Mouse (Mus musculus) left cerebral cortex, adult 11 months (tissue): ENCODE results near the gene Sdsl.

ENCODE experiments used
- DNase-seq: peaks from one replicate; pipeline ENCODE4 v3.0.0; 2022; ENCODE audit warnings: low spot score

Sdsl gene

DNA sequence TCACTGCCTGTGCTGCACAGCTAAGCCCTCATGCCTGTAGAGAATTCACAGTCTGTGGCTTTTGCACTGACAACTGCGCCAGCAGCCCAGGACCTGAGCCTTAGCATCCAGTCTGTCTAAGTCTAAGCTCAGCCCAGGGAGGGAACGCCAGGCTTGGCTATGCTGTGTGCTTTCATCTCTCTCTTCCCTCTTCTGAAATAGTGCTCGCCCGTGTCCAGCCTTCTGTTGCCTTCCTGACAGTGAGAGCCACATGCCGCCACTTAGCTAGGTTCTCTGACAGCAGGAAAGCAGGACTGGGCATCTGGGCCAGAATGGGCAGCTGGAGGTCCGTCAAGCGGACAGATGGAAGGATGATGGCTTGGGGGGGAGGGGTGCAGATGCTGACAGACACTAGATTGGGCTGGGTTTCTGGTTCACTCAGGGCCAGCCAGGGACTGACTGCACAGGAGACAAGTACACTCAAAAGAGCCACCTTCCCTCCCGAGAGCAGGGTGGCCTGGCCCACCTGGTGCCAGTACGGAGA is 21.3 kb upstream of the Sdsl start:
- DNase-seq = no peak

DNA sequence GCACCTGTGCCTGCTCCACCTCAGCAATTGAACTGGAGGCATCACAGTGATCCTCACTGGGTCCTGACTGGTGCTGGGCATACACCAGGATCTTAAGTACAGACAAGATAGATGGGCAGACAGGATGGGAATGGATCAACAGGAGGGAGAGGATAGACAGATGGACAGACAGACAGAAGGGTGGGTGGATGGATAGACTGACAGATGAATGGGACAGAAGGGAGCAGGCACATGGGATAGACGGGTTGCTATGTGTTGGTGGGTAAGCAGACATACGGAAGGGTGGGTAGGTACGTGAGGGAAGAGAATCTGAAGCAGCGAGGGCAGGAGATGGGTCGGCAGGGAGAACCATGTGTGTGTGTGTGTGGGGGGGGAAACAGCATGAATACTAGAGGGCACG is 20.8 kb upstream of the Sdsl start:
- no peak for DNase-seq

DNA sequence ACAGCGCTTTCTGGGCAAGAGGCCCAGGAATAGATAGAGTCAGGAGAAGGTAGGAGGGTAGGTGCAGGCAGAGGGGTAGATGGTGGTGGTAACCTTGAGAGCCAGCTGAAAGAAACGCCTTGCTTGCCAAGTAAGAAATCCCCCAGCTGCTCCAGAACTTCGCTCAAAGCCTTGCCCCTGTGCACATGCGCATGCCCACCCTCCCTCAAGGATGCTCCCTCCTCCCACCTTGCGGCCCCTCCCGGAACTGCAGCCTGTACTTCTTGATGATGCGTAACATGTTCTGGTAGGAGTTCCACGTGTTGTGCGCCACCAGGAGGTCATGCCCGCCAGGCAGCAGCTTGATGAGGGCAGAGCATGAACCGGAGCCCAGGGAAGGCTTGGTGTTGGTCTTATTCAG is 19.8 kb upstream of the Sdsl start:
- DNase-seq = no peak

DNA sequence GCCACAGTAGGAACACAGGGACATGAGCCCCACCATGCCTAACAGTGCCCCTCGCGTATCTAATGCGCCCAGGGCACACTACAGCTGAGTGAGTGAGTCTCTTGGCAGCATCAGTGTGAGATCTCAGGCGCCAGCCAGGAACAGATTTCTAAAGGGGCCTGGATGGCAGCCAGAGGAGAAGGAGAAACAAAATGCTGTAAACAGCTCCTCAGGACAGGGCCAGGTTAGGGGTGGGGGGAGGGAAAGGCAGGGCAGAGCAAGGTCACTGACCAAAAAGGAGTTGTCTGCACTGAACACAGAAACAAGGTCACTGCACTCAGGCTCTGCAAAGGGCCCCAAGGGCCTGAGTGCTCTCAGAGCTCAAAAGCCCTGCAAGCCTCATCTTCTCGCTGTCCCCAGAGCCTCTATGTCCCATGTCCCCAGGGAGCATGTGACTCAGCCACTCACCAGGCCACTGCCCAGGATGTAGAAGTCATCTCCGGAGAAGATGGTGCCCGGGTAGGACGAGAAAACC is 18.1 kb upstream of the Sdsl start:
- no peak for DNase-seq

DNA sequence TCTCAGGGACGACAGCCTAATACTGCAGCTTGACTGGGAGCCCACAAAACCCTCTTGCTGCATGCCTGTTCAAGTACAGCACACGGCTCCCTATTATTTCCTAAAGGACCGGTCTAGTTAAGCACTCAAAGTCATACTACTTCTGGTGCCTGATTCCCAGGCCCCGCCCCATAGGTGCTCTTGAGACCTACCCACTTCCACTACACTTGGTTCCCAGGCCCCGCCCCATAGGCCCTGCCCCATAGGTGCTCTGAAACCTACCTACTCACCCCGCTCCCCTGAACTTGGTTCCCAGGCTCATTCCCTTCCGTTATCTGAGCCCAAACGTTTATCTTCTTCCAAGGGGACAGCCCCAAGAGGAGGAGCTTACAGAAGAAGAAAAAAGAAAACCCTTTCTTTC is 15.2 kb upstream of the Sdsl start:
- DNase-seq = no peak

DNA sequence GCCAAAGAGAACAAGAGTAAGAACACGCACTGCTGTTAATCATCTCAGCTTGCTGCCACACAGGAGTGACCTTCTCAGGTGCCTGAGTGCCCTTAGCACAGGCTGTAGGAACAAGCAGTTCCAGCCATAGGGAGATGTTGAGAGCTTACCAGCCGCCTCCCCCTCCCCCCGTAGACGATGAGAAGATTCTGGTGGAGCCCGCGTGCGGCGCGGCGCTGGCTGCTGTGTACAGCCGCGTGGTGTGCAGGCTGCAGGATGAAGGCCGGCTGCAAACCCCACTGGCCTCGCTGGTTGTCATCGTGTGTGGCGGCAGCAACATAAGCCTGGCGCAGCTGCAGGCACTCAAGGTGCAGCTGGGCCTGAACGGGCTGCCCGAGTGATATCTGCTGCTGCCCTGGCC is 10.8 kb upstream of the Sdsl start:
- DNase-seq = no peak

DNA sequence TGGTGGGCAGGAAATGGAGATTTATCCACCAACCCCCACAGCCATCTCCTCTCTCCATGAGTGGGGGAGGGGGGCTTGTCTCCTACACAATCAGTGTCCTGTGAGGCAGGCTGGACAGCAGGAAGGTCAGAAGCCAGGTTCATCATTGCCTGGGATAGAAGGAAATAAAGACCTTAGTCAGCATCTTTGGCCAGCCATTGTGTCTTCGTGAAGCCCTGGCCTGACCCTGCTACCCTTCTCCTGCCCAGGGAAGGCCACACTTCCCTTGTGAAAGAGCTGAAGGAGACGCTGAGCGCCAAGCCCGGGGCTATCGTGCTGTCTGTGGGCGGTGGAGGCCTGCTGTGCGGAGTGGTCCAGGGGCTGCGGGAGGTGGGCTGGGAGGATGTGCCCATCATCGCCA is 8.6 kb upstream of the Sdsl start:
- no peak for DNase-seq

DNA sequence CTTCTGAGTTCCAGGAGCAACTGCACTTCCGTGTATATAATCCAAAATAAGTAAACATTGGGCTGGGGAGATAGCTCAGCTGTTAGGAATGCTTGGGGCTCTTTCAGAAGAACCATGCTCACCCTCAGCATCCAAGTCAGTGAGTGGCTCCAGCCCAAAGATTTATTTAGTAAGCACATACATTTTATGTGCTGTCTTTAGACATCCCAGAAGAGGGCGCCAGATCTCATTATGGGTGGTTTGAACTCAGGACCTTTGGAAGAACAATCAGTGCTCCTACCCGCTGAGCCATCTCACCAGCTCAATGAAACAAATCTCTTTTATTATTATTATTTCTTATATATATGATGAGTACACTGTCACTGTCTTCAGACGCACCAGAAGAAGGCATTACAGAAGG is 6.9 kb upstream of the Sdsl start:
- DNase-seq = no peak

DNA sequence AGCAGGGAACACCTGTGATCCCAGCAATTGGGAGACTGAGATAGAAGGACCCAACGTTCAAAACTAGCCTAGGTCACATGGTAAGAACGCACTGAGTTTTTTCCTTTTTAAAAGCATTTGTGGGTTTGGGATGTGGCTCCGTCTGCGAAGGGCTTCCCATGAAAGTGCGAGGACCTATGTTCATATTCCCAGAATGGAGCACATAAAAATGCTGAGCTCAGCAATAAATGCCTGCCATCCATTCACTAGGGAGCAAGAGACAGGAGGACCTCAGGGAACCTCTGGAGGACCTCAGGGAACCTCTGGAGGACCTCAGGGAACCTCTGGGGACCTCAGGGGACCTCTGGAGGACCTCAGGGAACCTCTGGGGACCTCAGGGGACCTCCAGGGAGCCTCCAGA is 5.4 kb upstream of the Sdsl start:
- no peak for DNase-seq

DNA sequence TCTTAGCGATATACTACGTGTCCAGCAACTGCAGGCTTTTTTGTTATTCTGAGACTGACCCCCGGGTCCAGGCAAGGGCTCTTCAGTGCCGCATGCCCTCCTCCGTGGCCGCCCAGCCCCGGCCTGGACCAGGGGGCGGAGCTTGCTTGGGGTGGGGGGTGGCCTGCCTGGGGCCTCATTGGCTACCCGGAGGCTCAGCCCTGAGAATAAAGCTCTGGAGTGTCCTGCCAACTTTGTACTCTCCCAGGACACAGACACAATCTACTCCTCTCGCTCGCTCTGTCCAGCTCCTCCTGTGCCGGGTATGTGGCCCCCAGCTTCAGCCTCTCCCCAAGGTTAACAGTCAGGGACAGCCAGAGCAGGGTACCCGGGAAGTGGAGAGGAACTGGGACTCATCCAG is 3.7 kb upstream of the Sdsl start, which contains the start of gene Sds:
TSS of gene Sds (plus strand) at position 231 of the 400 bp plus-strand sequence.
- DNase-seq = no peak

DNA sequence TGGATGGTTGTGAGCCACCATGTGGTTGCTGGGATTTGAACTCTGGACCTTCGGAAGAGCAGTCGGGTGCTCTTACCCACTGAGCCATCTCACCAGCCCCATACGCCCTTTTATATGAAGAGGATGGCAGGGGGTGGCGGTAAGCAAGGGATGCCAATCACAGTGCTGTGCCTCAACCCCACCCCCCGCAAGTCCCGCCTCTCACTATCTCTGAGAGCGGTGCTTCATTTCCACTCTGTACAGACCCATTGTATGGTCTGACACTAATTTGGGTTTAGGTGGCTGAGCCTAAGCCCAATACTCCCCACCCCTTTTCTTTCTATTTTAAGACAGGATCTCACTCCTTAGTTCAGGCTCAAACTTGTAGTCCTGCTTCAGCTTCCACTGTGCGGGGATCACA is 3.3 kb upstream of the Sdsl start:
- no peak for DNase-seq

DNA sequence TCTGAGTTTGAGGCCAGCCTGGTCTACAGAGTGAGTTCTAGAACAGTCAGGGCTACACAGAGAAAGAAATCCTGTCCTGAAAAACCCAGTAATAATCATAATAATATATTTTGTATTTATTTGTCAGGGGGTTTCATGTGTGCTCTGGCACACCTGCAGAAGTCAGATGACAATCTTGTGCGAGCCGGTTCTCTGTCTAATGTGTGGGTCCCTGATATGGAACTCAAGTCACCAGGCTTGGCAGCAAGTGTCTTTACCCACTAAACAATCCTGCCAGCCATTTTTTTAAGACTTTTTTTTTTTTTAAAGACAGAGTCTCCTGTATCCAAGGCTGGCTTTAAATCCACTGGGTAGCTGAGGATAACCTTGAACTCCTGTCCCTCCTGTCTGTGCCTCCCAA is 751 bp upstream of the Sdsl start:
- DNase-seq = no peak

DNA sequence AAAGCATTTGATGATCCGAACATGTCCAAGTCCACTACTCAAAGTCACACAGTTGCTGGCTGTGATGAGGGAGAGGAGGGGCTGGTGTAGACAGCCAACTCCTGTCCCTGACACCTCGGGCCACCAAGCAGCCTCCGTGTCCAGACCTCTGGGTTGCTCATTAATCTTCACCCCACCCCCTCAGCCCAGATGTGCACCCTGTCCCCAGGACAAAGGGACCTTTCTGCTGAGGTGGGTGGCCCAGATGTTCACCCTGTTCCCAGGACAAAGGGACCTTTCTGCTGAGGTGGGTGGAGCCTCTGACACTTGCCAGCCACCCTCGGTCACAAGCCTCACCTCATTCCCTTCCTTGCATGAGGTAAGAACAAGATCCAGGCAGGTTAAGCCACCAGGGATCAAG is 1.1 kb downstream of the Sdsl start:
- no peak for DNase-seq

DNA sequence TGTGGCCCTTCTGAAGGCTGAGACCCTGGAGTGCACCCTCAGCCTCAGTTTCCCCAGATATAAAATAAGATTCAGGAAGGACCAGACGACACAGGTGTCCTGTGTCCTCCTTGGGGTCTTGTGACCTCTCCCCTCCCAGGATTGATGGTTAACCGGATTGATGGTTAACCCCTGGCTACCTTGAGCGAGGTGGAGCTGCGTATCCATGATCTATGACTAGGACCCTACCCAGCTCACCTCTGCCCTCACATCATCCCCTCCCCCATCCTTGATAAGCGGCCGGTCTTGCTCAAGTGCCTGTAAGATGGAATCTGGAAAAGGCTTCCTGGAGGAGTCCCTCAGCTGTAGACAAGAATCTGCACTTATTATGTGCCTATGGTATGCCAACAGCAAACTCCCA is 3.8 kb downstream of the Sdsl start:
- DNase-seq = no peak

DNA sequence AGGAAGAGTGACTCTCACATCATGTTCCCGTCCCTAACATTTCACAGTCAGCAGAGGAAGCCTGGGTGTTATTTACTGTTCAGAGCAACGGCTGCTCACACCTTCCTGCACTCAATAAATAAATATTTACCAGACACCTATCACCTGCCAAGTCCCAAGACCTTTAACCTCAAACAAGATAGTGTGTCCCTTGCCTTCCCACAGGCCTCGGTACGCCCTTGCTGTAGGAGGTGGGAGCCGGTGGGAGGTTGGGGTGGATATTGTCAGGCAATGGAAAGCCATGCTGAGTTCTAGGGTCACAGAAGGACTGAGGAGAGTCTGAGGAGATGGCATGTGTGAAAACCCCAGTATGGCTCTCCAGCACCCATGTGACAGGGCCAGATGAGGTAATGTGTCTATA is 4.3 kb downstream of the Sdsl start:
- no peak for DNase-seq

DNA sequence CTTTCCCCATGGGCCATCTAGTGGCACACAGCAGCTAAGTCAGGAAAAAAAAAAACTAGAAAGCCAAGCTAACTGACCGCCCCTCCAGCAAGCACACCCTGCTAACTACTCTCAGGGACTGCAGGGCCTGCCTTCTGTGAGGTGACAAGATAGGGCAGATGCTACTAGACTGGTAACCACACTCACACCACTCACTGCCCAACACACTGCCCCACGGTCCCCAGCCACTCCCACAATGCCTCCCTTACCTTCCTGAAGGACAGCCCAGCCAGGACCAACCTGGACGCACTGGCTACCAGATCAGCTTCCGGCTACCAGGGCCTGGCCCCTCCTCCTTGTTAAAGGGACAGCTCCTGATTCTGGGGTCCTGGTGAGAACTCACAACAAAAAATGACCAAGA is 5.6 kb downstream of the Sdsl start:
- DNase-seq = no peak

DNA sequence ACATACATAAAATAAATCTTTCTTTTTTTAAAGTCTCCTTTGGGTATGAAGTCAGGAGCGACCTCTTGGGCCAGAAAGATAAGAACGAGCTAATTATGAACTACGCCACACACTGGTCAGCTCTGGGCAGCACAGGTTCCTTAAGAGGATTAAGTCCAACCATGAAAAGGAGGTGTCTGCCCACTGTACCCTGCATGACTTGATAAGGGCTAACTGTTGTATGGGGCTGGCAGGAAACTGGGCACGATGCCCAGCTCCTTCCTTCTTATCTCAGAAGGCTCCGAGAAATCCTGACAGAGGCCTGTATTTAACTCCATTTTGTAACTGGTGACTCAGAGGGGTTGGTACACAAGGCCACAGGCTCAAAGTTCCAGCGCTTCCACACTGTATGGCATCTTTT is 6.8 kb downstream of the Sdsl start:
- no peak for DNase-seq

DNA sequence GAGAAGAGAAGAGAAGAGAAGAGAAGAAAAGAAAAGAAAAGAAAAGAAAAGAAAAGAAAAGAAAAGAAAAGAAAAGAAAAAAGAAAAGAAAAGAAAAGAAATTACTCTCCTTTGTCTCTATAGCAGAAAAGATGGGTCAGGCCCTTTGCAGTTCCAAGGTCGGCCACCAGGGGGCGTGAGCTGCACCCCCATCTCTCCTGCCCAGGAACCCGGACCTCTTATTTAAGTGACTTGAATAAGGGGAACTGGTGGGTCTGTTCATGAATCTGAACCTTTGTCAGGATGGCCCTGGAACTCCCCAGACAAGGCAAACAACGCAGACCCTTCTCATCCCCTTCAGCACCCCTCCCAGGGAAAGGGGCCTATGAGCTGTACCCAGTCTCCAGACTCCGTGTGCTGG is 7.5 kb downstream of the Sdsl start:
- no peak for DNase-seq

DNA sequence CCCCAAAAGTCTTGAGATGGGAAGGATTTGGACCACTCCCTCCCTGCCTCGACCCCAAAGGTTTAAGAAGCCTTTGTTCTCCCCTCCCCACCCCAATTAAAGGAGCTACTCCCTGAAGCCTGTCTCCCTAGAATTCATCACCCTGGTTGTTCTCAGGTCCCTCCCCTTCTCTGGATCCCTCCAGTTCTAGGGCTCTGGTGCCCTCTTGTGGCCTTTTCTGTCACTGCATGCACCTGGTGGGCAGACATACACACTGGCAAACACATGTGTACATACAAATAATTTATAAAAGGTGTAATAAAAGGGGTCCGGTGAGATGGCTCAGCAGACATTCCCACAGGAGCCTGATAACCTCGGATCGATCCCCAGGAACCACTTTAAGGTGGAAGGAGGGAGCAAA is 8.3 kb downstream of the Sdsl start:
- DNase-seq = no peak

DNA sequence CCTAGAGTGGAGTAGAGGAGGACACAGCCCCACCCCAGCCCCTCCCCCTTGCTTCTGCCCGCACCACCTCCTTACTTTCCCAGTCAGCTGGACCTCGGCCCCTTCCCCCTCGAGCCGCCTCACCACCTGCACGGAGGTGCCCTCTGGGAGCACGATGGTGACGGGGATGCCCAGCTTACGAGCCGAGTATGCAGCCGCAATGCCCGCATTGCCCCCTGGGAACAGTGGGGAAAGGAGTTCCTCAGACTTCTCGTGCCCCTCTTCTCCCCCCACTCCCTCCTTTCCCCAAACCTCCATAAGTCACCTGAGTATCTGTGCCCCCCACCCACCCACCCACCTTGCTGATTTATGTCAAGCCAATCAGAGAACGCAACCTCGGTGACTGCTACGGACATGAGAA is 10.7 kb downstream of the Sdsl start:
- no peak for DNase-seq

DNA sequence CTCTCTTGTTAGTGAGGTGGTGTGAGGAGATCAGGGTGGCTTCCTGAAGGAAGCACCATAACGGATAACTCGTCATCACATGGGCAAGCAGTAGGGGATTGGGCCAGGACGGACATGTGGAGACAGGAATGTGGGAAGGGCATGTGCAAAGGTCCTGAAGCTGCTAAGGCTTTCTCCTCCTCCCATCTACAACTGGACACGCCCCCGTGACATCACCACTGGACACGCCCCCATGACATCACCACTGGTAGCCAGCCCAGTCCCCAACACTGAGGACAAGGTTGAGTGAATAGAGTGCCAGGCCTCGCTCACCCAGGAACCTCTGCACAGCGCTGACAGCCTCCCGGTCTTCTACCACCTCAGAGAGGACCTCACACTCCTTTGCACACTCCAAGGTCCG is 13.5 kb downstream of the Sdsl start:
- DNase-seq = no peak

DNA sequence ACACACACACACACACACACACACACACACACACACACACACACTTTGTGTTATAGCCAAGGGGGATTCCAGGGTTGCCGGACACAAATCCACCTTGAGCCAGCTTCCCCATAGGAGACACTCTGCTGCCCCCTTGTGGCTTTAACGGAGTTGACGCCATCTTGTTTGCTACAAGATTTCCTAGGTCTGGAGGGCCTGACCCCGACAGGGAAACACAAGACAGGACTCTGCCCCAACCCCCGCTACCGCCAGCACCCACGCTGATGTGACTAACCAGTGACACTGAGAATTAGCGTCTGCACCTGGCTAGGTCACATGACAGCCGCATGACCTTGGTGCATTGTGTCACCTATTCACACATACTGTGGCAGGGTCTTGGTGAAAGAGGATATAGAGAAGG is 15.0 kb downstream of the Sdsl start:
- no peak for DNase-seq

DNA sequence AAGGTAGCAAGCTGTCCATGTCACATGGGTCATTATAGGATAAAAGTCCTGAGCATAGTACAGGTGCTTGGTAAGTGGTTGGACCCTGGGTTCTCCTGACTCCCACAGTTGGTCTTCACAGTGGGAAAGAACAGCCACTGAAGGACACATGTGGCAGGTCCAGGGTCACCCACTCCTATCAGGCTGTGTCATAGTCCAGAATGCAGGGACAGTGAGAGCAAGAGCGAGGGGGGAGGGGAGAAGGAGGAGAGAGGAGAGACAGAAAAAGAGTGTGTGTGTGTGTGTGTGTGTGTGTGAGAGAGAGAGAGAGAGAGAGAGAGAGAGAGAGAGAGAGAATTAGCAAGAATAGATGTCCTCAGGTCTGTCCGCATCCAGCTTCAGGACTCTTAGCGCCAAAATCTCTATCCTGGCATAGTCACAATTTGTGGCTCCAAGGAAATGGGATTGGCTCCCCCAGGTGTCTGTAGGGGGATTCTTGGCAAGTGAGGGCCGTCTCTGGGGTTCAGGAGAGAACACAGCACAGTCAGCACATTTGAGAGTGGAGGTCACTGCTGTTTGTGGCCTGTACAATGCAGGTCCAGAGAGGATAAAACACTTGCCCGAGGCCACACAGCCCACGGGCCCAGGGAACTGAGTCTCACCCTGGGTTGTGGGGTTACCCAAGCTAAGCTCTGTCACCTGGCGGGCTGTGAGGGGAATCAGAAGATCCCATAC is 15.6 kb downstream of the Sdsl start:
- no peak for DNase-seq

DNA sequence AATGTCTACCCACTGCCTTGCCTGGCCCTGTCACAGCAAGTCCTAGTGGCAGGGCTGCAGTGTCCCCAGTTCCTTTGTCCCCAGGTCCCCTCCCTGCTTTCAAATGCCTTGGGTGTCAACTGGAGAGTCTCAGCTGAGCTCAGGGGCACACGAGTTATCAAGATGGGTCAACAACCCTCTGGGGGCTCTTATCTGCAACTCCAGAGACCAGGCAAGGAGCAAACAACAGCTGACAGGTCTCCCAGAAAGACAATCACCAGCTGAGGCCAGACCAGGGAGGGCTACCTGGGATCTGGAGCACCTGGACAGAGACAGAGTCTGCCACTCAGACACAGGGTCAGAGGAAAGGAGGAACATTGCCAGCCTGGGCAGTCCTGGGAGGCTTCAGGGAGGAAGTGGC is 16.4 kb downstream of the Sdsl start:
- DNase-seq = no peak
